Mouse (Mus musculus) liver, adult (tissue): ENCODE measurements around the gene Ccdc182.

Experiments
- GATA4 ChIP-seq: IDR thresholded peaks from 2 replicates; pipeline ENCODE4 v1.6.1; 2014; ENCODE audit warnings: mild to moderate bottlenecking, low read length; ENCODE audit not compliant: insufficient replicate concordance

The Ccdc182 gene

GRCm38 (mm10) chr11:88293631-88294393 lies at the start of gene Ccdc182:
Gene Ccdc182, plus strand, starts transcription at chr11:88294058.
- TF ChIP-seq GATA4: no peak

GRCm38 (mm10) chr11:88245581-88246170 lies 48.2 kb upstream of the Ccdc182 start:
- TF ChIP-seq GATA4: no peak

- no peak for TF ChIP-seq GATA4
Measured at GRCm38 (mm10) chr11:88248636-88249035, 45.2 kb upstream of the Ccdc182 start.

- no peak for TF ChIP-seq GATA4
Measured at GRCm38 (mm10) chr11:88250568-88250967, 43.3 kb upstream of the Ccdc182 start.

- no peak for TF ChIP-seq GATA4
Measured at GRCm38 (mm10) chr11:88251295-88251694, 42.6 kb upstream of the Ccdc182 start.

GRCm38 (mm10) chr11:88251972-88252766 lies 41.7 kb upstream of the Ccdc182 start:
- TF ChIP-seq GATA4: no peak

- no peak for TF ChIP-seq GATA4
Measured at GRCm38 (mm10) chr11:88252767-88253513, 40.9 kb upstream of the Ccdc182 start.

GRCm38 (mm10) chr11:88253514-88254167 lies 40.2 kb upstream of the Ccdc182 start:
- TF ChIP-seq GATA4: no peak

- TF ChIP-seq GATA4: no peak
Measured at GRCm38 (mm10) chr11:88257700-88258099, 36.2 kb upstream of the Ccdc182 start.

- TF ChIP-seq GATA4: no peak
Measured at GRCm38 (mm10) chr11:88258212-88258611, 35.6 kb upstream of the Ccdc182 start.

GRCm38 (mm10) chr11:88260463-88260862 lies 33.4 kb upstream of the Ccdc182 start:
- TF ChIP-seq GATA4: no peak

- no peak for TF ChIP-seq GATA4
Measured at GRCm38 (mm10) chr11:88264889-88265288, 29.0 kb upstream of the Ccdc182 start.

- no peak for TF ChIP-seq GATA4
Measured at GRCm38 (mm10) chr11:88266311-88266710, 27.5 kb upstream of the Ccdc182 start.

- no peak for TF ChIP-seq GATA4
Measured at GRCm38 (mm10) chr11:88271870-88272269, 22.0 kb upstream of the Ccdc182 start.

- TF ChIP-seq GATA4: no peak
Measured at GRCm38 (mm10) chr11:88274111-88274879, 19.6 kb upstream of the Ccdc182 start.
